In the genomic region with DNA sequence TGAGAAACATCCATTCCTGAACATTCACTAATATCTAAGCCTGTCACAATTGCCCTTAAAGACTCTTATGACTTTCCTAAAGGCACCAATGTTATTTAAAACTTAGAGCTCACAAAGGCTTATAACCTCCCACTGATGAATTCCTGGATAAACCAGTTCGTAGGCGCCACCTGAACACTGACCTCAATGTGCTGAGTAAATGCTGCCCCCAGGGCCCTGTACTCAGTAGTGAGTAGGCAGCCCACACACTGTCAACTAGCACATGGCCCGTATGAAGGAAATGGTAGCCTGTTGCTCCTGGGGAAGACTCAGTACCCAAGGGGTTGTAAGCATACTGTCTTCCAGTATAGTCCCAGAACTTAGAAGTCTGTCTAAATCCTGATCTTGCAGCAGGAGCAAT, we compare ENCODE assay signal across 46 mouse cellular contexts. TPM values are rescaled to one million over a fixed set of nuclear protein-coding genes. Genes with fewer than 3 reads are reported as not detected.
"Had no signal": no experiment of that assay in that cellular context is flagged by ENCODE, and none has a peak within 500 bp of the region (broad histone marks: within the 10 kb centered on the region; RNA-seq: fewer than 3 reads in every experiment).

No protein-coding gene starts in this region.

- H3K4me2 ChIP-seq: limb, embryonic 12.5 days; limb, embryonic 13.5 days; limb, embryonic 15.5 days; liver, embryonic 11.5 days; liver, embryonic 12.5 days; liver, embryonic 13.5 days; liver, embryonic 15.5 days; lung, embryonic 14.5 days; lung, embryonic 15.5 days; midbrain, embryonic 12.5 days; midbrain, embryonic 13.5 days; neural tube, embryonic 12.5 days had no signal

- H3K27ac ChIP-seq: left cerebral cortex, adult 2 months; limb, embryonic 10.5 days; limb, embryonic 12.5 days; limb, embryonic 13.5 days; limb, embryonic 15.5 days; liver, embryonic 12.5 days; liver, embryonic 13.5 days; liver, embryonic 14.5 days; liver, embryonic 15.5 days; lung, embryonic 15.5 days; macrophage; midbrain, embryonic 10.5 days; midbrain, embryonic 12.5 days; midbrain, embryonic 13.5 days; neural tube, embryonic 12.5 days had no signal

- H3K36me3 ChIP-seq: limb, embryonic 10.5 days; limb, embryonic 12.5 days; limb, embryonic 13.5 days; limb, embryonic 15.5 days; liver, embryonic 12.5 days; liver, embryonic 13.5 days; liver, embryonic 15.5 days; lung, embryonic 15.5 days; midbrain, embryonic 10.5 days; midbrain, embryonic 12.5 days; midbrain, embryonic 13.5 days; neural tube, embryonic 12.5 days had no signal

- H3K27me3 ChIP-seq: limb, embryonic 12.5 days; limb, embryonic 13.5 days; limb, embryonic 15.5 days; liver, embryonic 12.5 days; liver, embryonic 13.5 days; liver, embryonic 15.5 days; lung, embryonic 15.5 days; midbrain, embryonic 12.5 days; midbrain, embryonic 13.5 days; neural tube, embryonic 12.5 days had no signal

- H3K9me3 ChIP-seq: limb, embryonic 10.5 days; limb, embryonic 12.5 days; limb, embryonic 13.5 days; limb, embryonic 15.5 days; liver, embryonic 12.5 days; liver, embryonic 13.5 days; liver, embryonic 15.5 days; lung, embryonic 15.5 days; megakaryocyte, embryonic 14.5 days; midbrain, embryonic 10.5 days; midbrain, embryonic 12.5 days; midbrain, embryonic 13.5 days; neural tube, embryonic 12.5 days had no signal

- H3K9ac ChIP-seq: limb, embryonic 12.5 days; limb, embryonic 13.5 days; limb, embryonic 15.5 days; liver, embryonic 12.5 days; liver, embryonic 13.5 days; liver, embryonic 14.5 days; liver, embryonic 15.5 days; liver, postnatal 0 days; lung, embryonic 14.5 days; lung, embryonic 15.5 days; midbrain, embryonic 12.5 days; midbrain, embryonic 13.5 days; neural tube, embryonic 12.5 days had no signal

- H3K4me3 ChIP-seq: left cerebral cortex, adult 2 months; limb, embryonic 10.5 days; limb, embryonic 12.5 days; limb, embryonic 13.5 days; limb, embryonic 15.5 days; liver, embryonic 12.5 days; liver, embryonic 13.5 days; liver, embryonic 15.5 days; lung, embryonic 15.5 days; megakaryocyte, embryonic 14.5 days; midbrain, embryonic 10.5 days; midbrain, embryonic 12.5 days; midbrain, embryonic 13.5 days; myocyte; neural tube, embryonic 12.5 days had no signal

- ATAC-seq: liver, embryonic 12.5 days; liver, postnatal 0 days; lung, postnatal 0 days; midbrain, embryonic 13.5 days; midbrain, embryonic 16.5 days had no signal

- DNase-seq: liver; liver, embryonic 13.5 days; liver, postnatal 0 days; lung, adult 18-20 months; lung, adult 2 months; lung, embryonic 14.5 days; lung, postnatal 10 days; lung, postnatal 14 days; lung, postnatal 36 days; lung, postnatal 4 days; midbrain, embryonic 14.5 days had no signal

- H3K4me1 ChIP-seq: limb, embryonic 10.5 days; limb, embryonic 12.5 days; limb, embryonic 13.5 days; limb, embryonic 15.5 days; liver, embryonic 12.5 days; liver, embryonic 13.5 days; liver, embryonic 15.5 days; lung, embryonic 15.5 days; megakaryocyte, embryonic 14.5 days; midbrain, embryonic 10.5 days; midbrain, embryonic 12.5 days; midbrain, embryonic 13.5 days; neural tube, embryonic 12.5 days had no signal

RNA-seq across cellular contexts. Expression of a gene that starts 5.3 kb away (rescaled TPM):
- total RNA-seq: left cerebral cortex, adult 2 months; left cerebral cortex, adult 8-10 months; left cerebral cortex, postnatal 10 days; left cerebral cortex, postnatal 14 days; left cerebral cortex, postnatal 25 days; left cerebral cortex, postnatal 36 days; liver, adult 2 months; megakaryocyte progenitor cell, adult 5-6 weeks; megakaryocyte, adult 5-6 weeks; megakaryocyte-erythroid progenitor cell, adult 5-6 weeks; monocyte, adult 5-6 weeks had no signal
- polyA plus RNA-seq: limb, embryonic 10.5 days; limb, embryonic 11.5 days; limb, embryonic 12.5 days; limb, embryonic 13.5 days; limb, embryonic 14.5 days; limb, embryonic 15.5 days; liver, adult 2 months; liver, embryonic 11.5 days; liver, embryonic 12.5 days; liver, embryonic 13.5 days; liver, embryonic 14.5 days; liver, embryonic 15.5 days; liver, embryonic 16.5 days; liver, postnatal 0 days; lung, adult 2 months; lung, embryonic 14.5 days; lung, embryonic 15.5 days; lung, embryonic 16.5 days; lung, postnatal 0 days; macrophage; midbrain, embryonic 10.5 days; midbrain, embryonic 12.5 days; midbrain, embryonic 13.5 days; midbrain, embryonic 14.5 days; midbrain, embryonic 16.5 days; myocyte; neural tube, embryonic 11.5 days; neural tube, embryonic 12.5 days had no signal

RNA-seq across cellular contexts. Expression of a gene that starts 44.1 kb away (rescaled TPM):
- total RNA-seq: left cerebral cortex, adult 2 months; left cerebral cortex, adult 8-10 months; left cerebral cortex, postnatal 10 days; left cerebral cortex, postnatal 14 days; left cerebral cortex, postnatal 25 days; left cerebral cortex, postnatal 36 days; liver, adult 2 months; megakaryocyte progenitor cell, adult 5-6 weeks; megakaryocyte, adult 5-6 weeks; megakaryocyte-erythroid progenitor cell, adult 5-6 weeks; midbrain, postnatal 0 days; monocyte, adult 5-6 weeks had no signal
- polyA plus RNA-seq: limb, embryonic 10.5 days; limb, embryonic 11.5 days; limb, embryonic 12.5 days; limb, embryonic 13.5 days; limb, embryonic 14.5 days; limb, embryonic 15.5 days; liver, adult 2 months; liver, embryonic 11.5 days; liver, embryonic 12.5 days; liver, embryonic 13.5 days; liver, embryonic 14.5 days; liver, embryonic 15.5 days; liver, embryonic 16.5 days; liver, postnatal 0 days; lung, adult 2 months; lung, embryonic 14.5 days; lung, embryonic 15.5 days; lung, embryonic 16.5 days; lung, postnatal 0 days; macrophage; midbrain, embryonic 10.5 days; midbrain, embryonic 12.5 days; midbrain, embryonic 13.5 days; midbrain, embryonic 14.5 days; midbrain, embryonic 16.5 days; myocyte; neural tube, embryonic 11.5 days; neural tube, embryonic 12.5 days had no signal
